Mouse (Mus musculus) CH12.LX (cell line): ENCODE data around the gene Psmb11. TPM values are rescaled to one million over a fixed set of nuclear protein-coding genes. Genes with fewer than 3 reads are reported as not detected.

ENCODE experiments used
- DNase-seq: peaks from one replicate; pipeline ENCODE4 v3.0.0-alpha.2; 2013; ENCODE audit errors: extremely low read depth
- H3K27ac ChIP-seq: 2 replicates; pipeline ENCODE4 v1.5.1; 2012; ENCODE audit warnings: low read depth, mild to moderate bottlenecking, control low read depth, moderate library complexity; ENCODE audit not compliant: insufficient read depth
- H3K27me3 ChIP-seq: replicated peaks from 2 replicates; pipeline ENCODE3; 2012; ENCODE audit warnings: inconsistent platforms
- H3K36me3 ChIP-seq, 2 experiments: replicated peaks in 1 of 2; 2 replicates each; pipeline versions ENCODE3 to v1.6.1; 2012; ENCODE audit warnings: inconsistent platforms in 1 of 2, low read length in 1 of 2, mild to moderate bottlenecking in 1 of 2, mixed read lengths in 1 of 2, moderate library complexity in 1 of 2; ENCODE audit not compliant: control insufficient read depth in 1 of 2, insufficient read depth in 1 of 2
- H3K4me1 ChIP-seq, 2 experiments: 2 replicates each; pipeline ENCODE4 v1.6.1; 2012; ENCODE audit warnings: inconsistent platforms in 1 of 2, moderate library complexity in 1 of 2; ENCODE audit not compliant: insufficient read depth in 2 of 2, control insufficient read depth in 1 of 2
- H3K4me2 ChIP-seq: 2 replicates; pipeline ENCODE4 v1.6.1; 2012; ENCODE audit warnings: low read depth, mild to moderate bottlenecking, control low read depth; ENCODE audit not compliant: poor library complexity, insufficient read depth, severe bottlenecking
- H3K4me3 ChIP-seq, 3 experiments: fragments of 150-350 bp in 1 of 3; sonication (generic) in 1 of 3; replicated peaks in 1 of 3; 2 replicates each; pipeline versions ENCODE3 to v1.5.1; 2011 to 2012; ENCODE audit warnings: low read depth in 2 of 3, low read length in 2 of 3, mild to moderate bottlenecking in 2 of 3, moderate library complexity in 2 of 3, control low read depth in 1 of 3, improper control_type of control experiment in 1 of 3, inconsistent platforms in 1 of 3, mixed read lengths in 1 of 3; ENCODE audit not compliant: poor library complexity in 1 of 3
- H3K79me2 ChIP-seq: replicated peaks from 2 replicates; pipeline ENCODE4 v1.6.1; 2012; ENCODE audit warnings: mild to moderate bottlenecking, moderate library complexity; ENCODE audit not compliant: control insufficient read depth, poor library complexity, insufficient read depth, severe bottlenecking; ENCODE audit errors: extremely low read depth
- H3K9ac ChIP-seq: 2 replicates; pipeline ENCODE4 v1.6.1; 2012; ENCODE audit warnings: low read depth, mild to moderate bottlenecking, control low read depth, moderate library complexity; ENCODE audit not compliant: insufficient read depth
- H3K9me3 ChIP-seq: replicated peaks from 2 replicates; pipeline ENCODE3; 2012; ENCODE audit warnings: low read length, inconsistent platforms, mixed read lengths
- BHLHE40 ChIP-seq: IDR thresholded peaks from 2 replicates; pipeline ENCODE4 v1.6.1; 2011; ENCODE audit warnings: mild to moderate bottlenecking, low read depth, low read length, improper control_type of control experiment
- CHD1 ChIP-seq: IDR thresholded peaks from 2 replicates; pipeline ENCODE4 v1.6.1; 2012; ENCODE audit warnings: low read depth, low read length, improper control_type of control experiment, inconsistent platforms
- CHD2 ChIP-seq: IDR thresholded peaks from 2 replicates; pipeline ENCODE4 v1.6.1; 2011; ENCODE audit warnings: low read length, improper control_type of control experiment
- CTCF ChIP-seq, 2 experiments: IDR thresholded peaks in 1 of 2; conservative IDR thresholded peaks in 1 of 2; 2 replicates each; pipeline ENCODE4 v1.5.1; 2011 to 2012; ENCODE audit warnings: low read depth in 2 of 2, low read length in 2 of 2, improper control_type of control experiment in 1 of 2, inconsistent platforms in 1 of 2, mild to moderate bottlenecking in 1 of 2, moderate library complexity in 1 of 2
- E2F4 ChIP-seq: IDR thresholded peaks from 2 replicates; pipeline ENCODE4 v1.6.1; 2011; ENCODE audit warnings: low read depth, low read length, improper control_type of control experiment; ENCODE audit not compliant: insufficient replicate concordance
- EP300 ChIP-seq: IDR thresholded peaks from 2 replicates; pipeline ENCODE4 v1.6.1; 2011; ENCODE audit warnings: low read length, improper control_type of control experiment
- ETS1 ChIP-seq: conservative IDR thresholded peaks from 2 replicates; pipeline ENCODE4 v1.6.1; 2012; ENCODE audit warnings: low read depth, mild to moderate bottlenecking, inconsistent platforms, low read length, improper control_type of control experiment, moderate library complexity
- HCFC1 ChIP-seq: IDR thresholded peaks from 2 replicates; pipeline ENCODE4 v1.6.1; 2012; ENCODE audit warnings: low read depth, mild to moderate bottlenecking, inconsistent platforms, low read length, improper control_type of control experiment
- JUND ChIP-seq: conservative IDR thresholded peaks from 2 replicates; pipeline ENCODE4 v1.6.1; 2011; ENCODE audit warnings: low read depth, low read length, improper control_type of control experiment
- KAT2A ChIP-seq: IDR thresholded peaks from 2 replicates; pipeline ENCODE4 v1.6.1; 2012; ENCODE audit warnings: low read length, improper control_type of control experiment, inconsistent platforms; ENCODE audit not compliant: insufficient replicate concordance
- MAFK ChIP-seq: IDR thresholded peaks from 2 replicates; pipeline ENCODE4 v1.6.1; 2011; ENCODE audit warnings: low read length, improper control_type of control experiment; ENCODE audit not compliant: insufficient replicate concordance
- MAX ChIP-seq: IDR thresholded peaks from 2 replicates; pipeline ENCODE4 v1.6.1; 2011; ENCODE audit warnings: low read length, improper control_type of control experiment
- MXI1 ChIP-seq: IDR thresholded peaks from 2 replicates; pipeline ENCODE4 v1.6.1; 2011; ENCODE audit warnings: mild to moderate bottlenecking, low read depth, low read length, improper control_type of control experiment
- RAD21 ChIP-seq: IDR thresholded peaks from 2 replicates; pipeline ENCODE4 v1.6.1; 2011; ENCODE audit warnings: low read depth, mild to moderate bottlenecking, low read length, improper control_type of control experiment, moderate library complexity
- TBP ChIP-seq: conservative IDR thresholded peaks from 2 replicates; pipeline ENCODE4 v1.6.1; 2011; ENCODE audit warnings: low read depth, low read length, improper control_type of control experiment
- UBTF ChIP-seq: IDR thresholded peaks from 2 replicates; pipeline ENCODE4 v1.6.1; 2012; ENCODE audit warnings: low read depth, mild to moderate bottlenecking, inconsistent platforms, low read length, improper control_type of control experiment, moderate library complexity
- dilution Hi-C: fragments of 300-500 bp; cut with MboI; formaldehyde crosslinking; loops from 2 replicates; pipeline ENCODE4 v1.14.3; 2020; ENCODE audit warnings: low sequenced_read_pairs; ENCODE audit not compliant: extremely low pct_unique_long_range_greater_than_20kb, extremely low pct_ligation_motif_present
- in situ Hi-C: fragments of 300-500 bp; cut with MboI; formaldehyde crosslinking; loops from 3 replicates; pipeline ENCODE4 v1.14.3; 2019; ENCODE audit warnings: low sequenced_read_pairs, low pct_ligation_motif_present, low pct_unique_long_range_greater_than_20kb, mixed read lengths
- polyA plus RNA-seq: library from polyadenylated mRNA; unstranded; fragments of >175 nt; gene quantifications from 2 replicates; pipeline ENCODE4 v1.2.1, GENCODE M21; 2012; ENCODE audit warnings: low read depth; ENCODE audit not compliant: insufficient read length
- total RNA-seq, 2 experiments: library from RNA; depleted of rRNA; stranded (reverse); fragments of 300-350 nt in 1 of 2; fragments of >200 nt in 1 of 2; gene quantifications; 2 replicates each; pipeline ENCODE4 v1.2.3; 2012 to 2014

The Psmb11 gene
- total and polyA plus RNA-seq, 3 experiments, result not detected

- no peak overlapping the region for H3K4me3 ChIP-seq
Observed at GRCm38 (mm10) chr14:54575031-54575430, 46.2 kb upstream of the Psmb11 start.

GRCm38 (mm10) chr14:54575631-54576030 lies 45.6 kb upstream of the Psmb11 start:
- dilution Hi-C loops, result no loop called here
- H3K9ac ChIP-seq, result no peak overlapping the region
- H3K4me3 ChIP-seq, result no peak overlapping the region
- DNase-seq, result no peak
- no peak overlapping the region for H3K27ac ChIP-seq
- no peak for TF ChIP-seq JUND
- no peak for TF ChIP-seq CTCF (conservative IDR thresholded peaks at IDR 0.05 in 1 of 2, IDR thresholded peaks at IDR 0.05 in 1 of 2; ENCODE audit: low read depth in 2 of 2, low read length in 2 of 2)
- no peak for TF ChIP-seq UBTF
- H3K9me3 ChIP-seq, result peaks cover 26% of the 10 kb centered on the region
- H3K4me1 ChIP-seq, result peaks cover 0 to 17% of the 10 kb centered on the region in 2 experiments; a peak in 1 of 4 replicates
- in situ Hi-C loops, result loop anchor here (10.0 kb wide), 1 partner anchor 59 kb away; no protein-coding TSS in a partner anchor
- H3K4me2 ChIP-seq, result no peak overlapping the region
- H3K36me3 ChIP-seq, result no peaks in the 10 kb centered on the region
- no peaks in the 10 kb centered on the region for H3K79me2 ChIP-seq
- H3K27me3 ChIP-seq, result peaks cover 3% of the 10 kb centered on the region

More at GRCm38 (mm10) chr14:54575031-54575430, 46.2 kb upstream of the Psmb11 start:
- H3K27me3 ChIP-seq, result peaks cover 3% of the 10 kb centered on the region
- TF ChIP-seq RAD21 (no peak), CHD2 (no peak), MAFK (no peak), TBP (no peak), CHD1 (no peak), E2F4 (no peak), MAX (no peak), HCFC1 (no peak), ETS1 (no peak), EP300 (no peak), MXI1 (no peak), KAT2A (no peak), BHLHE40 (no peak), UBTF (no peak)
- TF ChIP-seq, all 38 proteins: peak for 0
- in situ Hi-C loops, result loop anchor here (10.0 kb wide), 1 partner anchor 60 kb away; no protein-coding TSS in a partner anchor
- H3K9ac ChIP-seq, result no peak overlapping the region
- H3K27ac ChIP-seq, result no peak overlapping the region
- peaks cover 26% of the 10 kb centered on the region for H3K9me3 ChIP-seq
- no peaks in the 10 kb centered on the region for H3K79me2 ChIP-seq
- dilution Hi-C loops, result no loop called here
- H3K4me1 ChIP-seq, result peaks cover 0 to 17% of the 10 kb centered on the region in 2 experiments; a peak in 1 of 4 replicates
- H3K4me2 ChIP-seq, result no peak overlapping the region
- no peaks in the 10 kb centered on the region for H3K36me3 ChIP-seq
- DNase-seq, result no peak
